In genomic region chr8:45253586-45253985, GRCm38 (mm10) we compare ENCODE assay signal across 28 mouse cellular contexts. TPM values are rescaled to one million over a fixed set of nuclear protein-coding genes. Genes with fewer than 3 reads are reported as not detected.
DNase-seq lines count a peak whose midpoint lies in the region; ATAC-seq lines count a peak whose summit lies in the region.
"Had no signal": no experiment of that assay in that cellular context is flagged by ENCODE, and none has a peak within 500 bp of the region (broad histone marks: within the 10 kb centered on the region; RNA-seq: fewer than 3 reads in every experiment).

No protein-coding gene starts in this region.

- H3K27ac ChIP-seq in liver, embryonic 15.5 days (replicated peaks) = 0 out of 2 replicates have a peak overlapping the region, but pooled peaks have one; percentile 41
- H3K27ac ChIP-seq: embryonic facial prominence, embryonic 10.5 days; embryonic facial prominence, embryonic 12.5 days; forebrain, embryonic 13.5 days; forebrain, embryonic 15.5 days had no signal

- ATAC-seq in frontal cortex, adult (ENCODE audit: low TSS enrichment) = peak; percentile 84
- no peak for ATAC-seq in liver, embryonic 15.5 days (ENCODE audit: insufficient read depth)
- ATAC-seq: activated CD4-positive, CD25-positive, alpha-beta regulatory T cell, adult 4 months; CD4-positive, CD25-positive, alpha-beta regulatory T cell, adult 4 months; forebrain, embryonic 13.5 days; forebrain, embryonic 15.5 days; forebrain, postnatal 0 days; Patski had no signal

- H3K36me3 ChIP-seq in liver, embryonic 15.5 days (replicated peaks) = no peaks in the 10 kb centered on the region
- H3K36me3 ChIP-seq: embryonic facial prominence, embryonic 10.5 days; embryonic facial prominence, embryonic 12.5 days; forebrain, embryonic 15.5 days; G1E had no signal

- no peaks in the 10 kb centered on the region for H3K9me3 ChIP-seq in liver, embryonic 15.5 days (replicated peaks)
- H3K9me3 ChIP-seq: embryonic facial prominence, embryonic 10.5 days; embryonic facial prominence, embryonic 12.5 days; forebrain, embryonic 13.5 days; forebrain, embryonic 15.5 days had no signal

- H3K9ac ChIP-seq in liver, embryonic 15.5 days = no peak overlapping the region
- H3K9ac ChIP-seq: embryonic facial prominence, embryonic 12.5 days; forebrain, embryonic 13.5 days; forebrain, embryonic 15.5 days; forebrain, postnatal 0 days had no signal

- H3K27me3 ChIP-seq in liver, embryonic 15.5 days = no peaks in the 10 kb centered on the region
- H3K27me3 ChIP-seq: CH12.LX; embryonic facial prominence, embryonic 12.5 days; forebrain, embryonic 13.5 days; forebrain, embryonic 15.5 days had no signal

- 59% methylated on average over 1 of the region's 1 CpGs for WGBS in liver, embryonic 15.5 days (ENCODE audit: insufficient replicate concordance)

- DNase-seq in frontal cortex, postnatal 36 days (ENCODE audit: low spot score in 2 of 2) = no peak
- no peak for DNase-seq in liver
- DNase-seq in brain, adult 2 months (ENCODE audit: low read depth, low spot score) = peak; percentile 18
- DNase-seq: adrenal gland, adult 8-10 months; adrenal gland, postnatal 14 days; adrenal gland, postnatal 36 days; B cell, adult 2 months; cerebellum, adult 11 months; cerebellum, adult 2 months; cerebellum, adult 9-10 months; cerebellum, postnatal 10 days; cerebellum, postnatal 25 days; forebrain, postnatal 0 days had no signal

- no peak overlapping the region for H3K4me3 ChIP-seq in liver, embryonic 15.5 days (replicated peaks)
- H3K4me3 ChIP-seq: embryonic facial prominence, embryonic 10.5 days; embryonic facial prominence, embryonic 12.5 days; forebrain, embryonic 13.5 days; forebrain, embryonic 15.5 days had no signal

- H3K4me1 ChIP-seq in liver, embryonic 15.5 days (replicated peaks) = no peaks in the 10 kb centered on the region
- H3K4me1 ChIP-seq: embryonic facial prominence, embryonic 10.5 days; embryonic facial prominence, embryonic 12.5 days; forebrain, embryonic 13.5 days; forebrain, embryonic 15.5 days had no signal

- H3K4me2 ChIP-seq in liver, embryonic 15.5 days = no peak overlapping the region
- H3K4me2 ChIP-seq: embryonic facial prominence, embryonic 12.5 days; forebrain, embryonic 13.5 days; forebrain, embryonic 15.5 days had no signal

RNA-seq across cellular contexts. Expression of gene F11, which starts 8.2 kb away (rescaled TPM):
- 28.7 and 38.8 TPM in 2 replicates for polyA plus RNA-seq in liver, embryonic 15.5 days (2015; fragmentation: Nextera tagmentation; extraction: Ambion mirVana)
- polyA plus RNA-seq: activated CD4-positive, CD25-positive, alpha-beta regulatory T cell, adult 4 months; brain, embryonic 14.5 days; CD4-positive, CD25-positive, alpha-beta regulatory T cell, adult 4 months; cerebellum, adult 2 months; cortical plate, adult 2 months; embryonic facial prominence, embryonic 10.5 days; embryonic facial prominence, embryonic 12.5 days; embryonic facial prominence, embryonic 14.5 days; forebrain, embryonic 11.5 days; forebrain, embryonic 13.5 days; forebrain, embryonic 15.5 days; forebrain, postnatal 0 days; G1E; Patski had no signal

RNA-seq across cellular contexts. Expression of gene Klkb1, which starts 41.1 kb away (rescaled TPM):
- polyA plus RNA-seq in liver, embryonic 15.5 days (2015; fragmentation: Nextera tagmentation; extraction: Ambion mirVana) = 8.7 and 11.5 TPM in 2 replicates
- polyA plus RNA-seq: embryonic facial prominence, embryonic 10.5 days; forebrain, embryonic 11.5 days; forebrain, embryonic 13.5 days; forebrain, embryonic 15.5 days; G1E; Patski had no signal

RNA-seq across cellular contexts. Expression of gene Gm45753, which starts 54.7 kb away (rescaled TPM):
- 14.8 and 14.9 TPM in 2 replicates for polyA plus RNA-seq in liver, embryonic 15.5 days (2015; fragmentation: Nextera tagmentation; extraction: Ambion mirVana)
- polyA plus RNA-seq: activated CD4-positive, CD25-positive, alpha-beta regulatory T cell, adult 4 months; brain, embryonic 14.5 days; CD4-positive, CD25-positive, alpha-beta regulatory T cell, adult 4 months; cerebellum, adult 2 months; cortical plate, adult 2 months; embryonic facial prominence, embryonic 12.5 days; embryonic facial prominence, embryonic 14.5 days; forebrain, embryonic 11.5 days; forebrain, embryonic 13.5 days; forebrain, embryonic 15.5 days; G1E had no signal
